8 mouse cellular contexts compared by ENCODE assay signal in genomic region chr13:53472614-53473124, GRCm38 (mm10). TPM values are rescaled to one million over a fixed set of nuclear protein-coding genes. Genes with fewer than 3 reads are reported as not detected.
DNase-seq lines count a peak whose midpoint lies in the region; ATAC-seq and TF ChIP-seq lines count a peak whose summit lies in the region.

Gene Msx2 (minus strand): TSS chr13:53473074.

- H3K9me3 ChIP-seq in hindbrain, embryonic 16.5 days (ENCODE audit: control insufficient read depth, low read length) = no peaks in the 10 kb centered on the region
- H3K9me3 ChIP-seq in midbrain, embryonic 11.5 days (ENCODE audit: control insufficient read depth, low read length) = no peaks in the 10 kb centered on the region

- no peak for TF ChIP-seq CTCF in thymus, adult 2 months (IDR thresholded peaks at IDR 0.05; ENCODE audit: borderline replicate concordance, control insufficient read depth, extremely low read depth, insufficient read depth, low read length, poor library complexity)

- DNase-seq in adrenal gland, postnatal 14 days = peak; percentile 75
- peak; percentile 69 to 76 for DNase-seq in cerebellum, postnatal 14 days
- peak; percentile 12 to 46 for DNase-seq in frontal cortex, postnatal 14 days (ENCODE audit: low spot score in 2 of 2)
- peak; percentile 14 to 33 for DNase-seq in left cerebral cortex, postnatal 25 days (ENCODE audit: low spot score in 2 of 2)
- DNase-seq in midbrain, embryonic 11.5 days (ENCODE audit: low spot score, missing footprints) = peak; percentile 96
- DNase-seq in urinary bladder, adult 18-20 months (ENCODE audit: low spot score in 2 of 2) = peak; percentile 76 to 88
- no peak for DNase-seq in thymus, adult 2 months

- peak within 1 kb of the TSS; percentile 62 for H3K9ac ChIP-seq in hindbrain, embryonic 16.5 days (ENCODE audit: low read depth, low read length)
- H3K9ac ChIP-seq in midbrain, embryonic 11.5 days (ENCODE audit: low read length) = peak within 1 kb of the TSS; percentile 61

- intact Hi-C loops in left cerebral cortex, postnatal 25 days (cut with DNase I) = no loop called here

- under 1% methylated on average over 36 of the region's 38 CpGs for WGBS in hindbrain, embryonic 16.5 days
- WGBS in midbrain, embryonic 11.5 days = under 1% methylated on average over 38 of the region's 38 CpGs
- 2% methylated on average over 38 of the region's 38 CpGs for WGBS in thymus, adult 2 months

- peaks cover 18% of the 10 kb centered on the region for H3K4me1 ChIP-seq in hindbrain, embryonic 16.5 days (ENCODE audit: control insufficient read depth, insufficient read depth, low read depth, low read length)
- H3K4me1 ChIP-seq in midbrain, embryonic 11.5 days (ENCODE audit: control insufficient read depth, insufficient read depth, low read length) = peaks cover 20% of the 10 kb centered on the region
- H3K4me1 ChIP-seq in thymus, adult 2 months (replicated peaks; ENCODE audit: control insufficient read depth, insufficient read depth, low read length) = no peaks in the 10 kb centered on the region

- no peaks in the 10 kb centered on the region for H3K36me3 ChIP-seq in hindbrain, embryonic 16.5 days (ENCODE audit: control insufficient read depth, insufficient read depth, low read length)
- H3K36me3 ChIP-seq in midbrain, embryonic 11.5 days (ENCODE audit: control insufficient read depth, insufficient read depth, low read length) = no peaks in the 10 kb centered on the region
- H3K36me3 ChIP-seq in thymus, adult 2 months (ENCODE audit: control insufficient read depth, insufficient read depth, low read length) = no peaks in the 10 kb centered on the region

- H3K27ac ChIP-seq in hindbrain, embryonic 16.5 days (ENCODE audit: low read depth, low read length) = peak within 1 kb of the TSS; percentile 42; the same call in 1 of the 2 replicates
- H3K27ac ChIP-seq in midbrain, embryonic 11.5 days (ENCODE audit: low read depth, low read length) = no peak within 1 kb of the TSS
- no peak within 1 kb of the TSS for H3K27ac ChIP-seq in thymus, adult 2 months (ENCODE audit: control insufficient read depth, insufficient read depth, low read length)

- H3K27me3 ChIP-seq in hindbrain, embryonic 16.5 days (replicated peaks; ENCODE audit: control insufficient read depth, insufficient read depth, low read length) = peaks cover 62% of the 10 kb centered on the region
- H3K27me3 ChIP-seq in midbrain, embryonic 11.5 days (ENCODE audit: control insufficient read depth, insufficient read depth, low read length) = peaks cover 97% of the 10 kb centered on the region
- H3K27me3 ChIP-seq in thymus, adult 2 months (ENCODE audit: control insufficient read depth, insufficient read depth, low read length) = peaks cover 20% of the 10 kb centered on the region; the same call in 1 of the 2 replicates

- H3K4me2 ChIP-seq in hindbrain, embryonic 16.5 days (ENCODE audit: low read length) = peak within 1 kb of the TSS; percentile 77
- peak within 1 kb of the TSS; percentile 73 for H3K4me2 ChIP-seq in midbrain, embryonic 11.5 days

- no peak for TF ChIP-seq POLR2A in thymus, adult 2 months (IDR thresholded peaks at IDR 0.05; ENCODE audit: control insufficient read depth, extremely low read depth, insufficient read depth, low read length, poor library complexity)

- peak; percentile 93 for ATAC-seq in hindbrain, embryonic 16.5 days
- peak; percentile 88 for ATAC-seq in midbrain, embryonic 11.5 days (ENCODE audit: low FRiP score)

- peak within 1 kb of the TSS; percentile 49 for H3K4me3 ChIP-seq in hindbrain, embryonic 16.5 days (ENCODE audit: low read length)
- peak within 1 kb of the TSS; percentile 44 for H3K4me3 ChIP-seq in midbrain, embryonic 11.5 days (ENCODE audit: low read depth, low read length)
- H3K4me3 ChIP-seq in thymus, adult 2 months (ENCODE audit: control insufficient read depth, insufficient read depth, low read length) = no peak within 1 kb of the TSS

RNA-seq across cellular contexts. Expression of gene Msx2, which starts in this region (rescaled TPM):
- total RNA-seq in adrenal gland, postnatal 14 days (2021) = 0.63 and 0.68 TPM in 2 replicates
- polyA plus RNA-seq in hindbrain, embryonic 16.5 days (2015; fragmentation: Nextera tagmentation; extraction: Ambion mirVana) = 2.4 and 2.8 TPM in 2 replicates
- total RNA-seq in left cerebral cortex, postnatal 25 days (2021) = under 1 TPM; 0.43 to 0.46 TPM
- polyA plus RNA-seq in midbrain, embryonic 11.5 days (2014; fragmentation: Nextera tagmentation; extraction: Ambion mirVana) = 23.0 and 25.0 TPM in 2 replicates
- polyA plus RNA-seq in thymus, adult 2 months (2012; rRNA removed) = 0.05 TPM in 1 of 2 replicates, not detected in the other

Comparison
In these comparisons a context has a peak if more than half of its experiments do, and no peak if none do; other contexts are left out.
1. Peak in DNase-seq in adrenal gland, postnatal 14 days; RNA of the gene not detected or under 1 TPM.
2. Peak in DNase-seq in left cerebral cortex, postnatal 25 days; RNA of the gene not detected or under 1 TPM.